Mouse (Mus musculus): ENCODE results near the gene Cldn34b1.
"Not testable (repeated sequence)": the region's sequence is repeated elsewhere in the genome, so short reads cannot be mapped to it uniquely, and the experiment has no call there.

The Cldn34b1 gene

DNA sequence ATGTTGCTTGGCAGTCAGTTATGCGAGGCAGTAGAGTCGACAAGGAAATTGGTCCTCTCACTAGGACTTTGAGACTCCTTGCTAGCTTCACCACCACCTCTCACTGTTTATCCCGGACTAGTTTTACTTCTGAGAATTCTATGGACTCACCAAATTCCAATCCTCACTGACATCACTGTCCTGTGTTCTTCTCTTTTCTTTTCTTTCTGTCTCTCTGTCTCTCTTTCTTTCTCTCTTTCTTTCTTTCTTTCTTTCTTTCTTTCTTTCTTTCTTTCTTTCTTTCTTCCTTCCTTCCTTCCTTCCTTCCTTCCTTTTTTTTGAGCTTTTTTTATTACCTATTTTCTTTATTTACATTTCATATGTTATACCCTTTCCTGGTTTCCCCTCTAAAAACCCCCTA lies at the start of gene Cldn34b1:
Cldn34b1 (minus strand) TSS at position 101 of the 400 bp plus-strand sequence.
- not testable (repeated sequence) for DNase-seq

DNA sequence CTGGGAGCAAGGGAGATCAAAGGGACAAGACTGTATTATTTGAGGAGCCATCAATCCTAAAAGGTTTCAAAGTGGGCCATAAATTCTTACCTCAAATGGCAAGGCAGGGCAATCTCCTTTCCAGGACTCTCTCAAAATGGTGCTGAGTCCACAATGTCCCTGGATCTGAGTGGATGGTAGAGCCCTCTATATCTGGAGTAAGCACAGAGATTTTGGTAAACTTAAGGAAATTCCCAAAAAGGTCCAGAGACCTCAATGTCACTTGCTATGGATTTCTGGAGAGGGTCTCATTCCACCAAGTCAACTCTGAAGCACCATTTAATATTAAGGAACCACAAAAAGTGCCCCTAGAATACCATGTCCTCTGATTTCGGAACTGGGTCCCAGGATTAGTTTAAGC lies 45.8 kb upstream of the Cldn34b1 start, which contains the start of gene Magea6:
Magea6 (minus strand) TSS at position 101 of the 400 bp plus-strand sequence.
- DNase-seq: not testable (repeated sequence)

Data from kidney, postnatal 25 days (tissue).